Mouse (Mus musculus): ENCODE data around the gene Jtb. TPM values are rescaled to one million over a fixed set of nuclear protein-coding genes. Genes with fewer than 3 reads are reported as not detected.
A peak's percentile ranks its signal among the peaks of the same experiment; 100 is the strongest.

The Jtb gene
- polyA plus RNA-seq, 1 experiment = 60.7 TPM

- TF ChIP-seq POLR2A (IDR thresholded peaks at IDR 0.05; ENCODE audit: low read depth, low read length) (peak; percentile 95), CTCF (conservative IDR thresholded peaks at IDR 0.05; ENCODE audit: insufficient read depth, insufficient read length, low read depth, low read length) (no peak)
- H3K4me1 ChIP-seq (ENCODE audit: control insufficient read depth, insufficient read depth, low read length) = peaks cover 5% of the 10 kb centered on the region; the same call in 1 of the 2 replicates
- under 1% methylated on average over 42 of the region's 42 CpGs for WGBS
- H3K27me3 ChIP-seq (replicated peaks; ENCODE audit: control insufficient read depth, insufficient read depth, low read length) = no peaks in the 10 kb centered on the region
- H3K4me3 ChIP-seq (ENCODE audit: insufficient read depth, low read depth, low read length) = peak within 1 kb of the TSS; percentile 87
- peak; percentile 97 for DNase-seq
- no peaks in the 10 kb centered on the region; the same call in 1 of the 2 replicates for H3K36me3 ChIP-seq (ENCODE audit: control insufficient read depth, insufficient read depth, low read length)
- H3K27ac ChIP-seq (ENCODE audit: insufficient read depth, low read depth, low read length) = peak within 1 kb of the TSS; percentile 90
These were observed 18.0 kb upstream of the Jtb start, which contains the start of the genes Rps27 and Rab13 for GRCm38 (mm10) chr3:90213377-90213866. Gene Rps27, minus strand, starts transcription at chr3:90213651. Gene Rab13, plus strand, starts transcription at chr3:90213695.

GRCm38 (mm10) chr3:90213956-90214684 is 17.3 kb upstream of the Jtb start:
- Histone ChIP-seq H3K4me1 (ENCODE audit: control insufficient read depth, insufficient read depth, low read length) (peaks cover 5% of the 10 kb centered on the region; the same call in 1 of the 2 replicates), H3K4me3 (ENCODE audit: insufficient read depth, low read depth, low read length) (peak overlapping the region; percentile 87), H3K27ac (ENCODE audit: insufficient read depth, low read depth, low read length) (peak overlapping the region; percentile 50; the same call in 1 of the 2 replicates), H3K36me3 (ENCODE audit: control insufficient read depth, insufficient read depth, low read length) (no peaks in the 10 kb centered on the region; the same call in 1 of the 2 replicates), H3K27me3 (replicated peaks; ENCODE audit: control insufficient read depth, insufficient read depth, low read length) (no peaks in the 10 kb centered on the region)
- no peak for TF ChIP-seq CTCF (conservative IDR thresholded peaks at IDR 0.05; ENCODE audit: insufficient read depth, insufficient read length, low read depth, low read length)
- TF ChIP-seq POLR2A (IDR thresholded peaks at IDR 0.05; ENCODE audit: low read depth, low read length) = no peak
- DNase-seq = peak; percentile 42
- 12% methylated on average over 12 of the region's 12 CpGs for WGBS

GRCm38 (mm10) chr3:90215825-90216380 is 15.5 kb upstream of the Jtb start:
- Histone ChIP-seq H3K4me3 (ENCODE audit: insufficient read depth, low read depth, low read length) (no peak overlapping the region), H3K27ac (ENCODE audit: insufficient read depth, low read depth, low read length) (no peak overlapping the region), H3K36me3 (ENCODE audit: control insufficient read depth, insufficient read depth, low read length) (no peaks in the 10 kb centered on the region; the same call in 1 of the 2 replicates), H3K4me1 (ENCODE audit: control insufficient read depth, insufficient read depth, low read length) (peaks cover 7% of the 10 kb centered on the region; the same call in 1 of the 2 replicates), H3K27me3 (replicated peaks; ENCODE audit: control insufficient read depth, insufficient read depth, low read length) (no peaks in the 10 kb centered on the region)
- 37% methylated on average over 1 of the region's 1 CpGs for WGBS
- TF ChIP-seq CTCF (conservative IDR thresholded peaks at IDR 0.05; ENCODE audit: insufficient read depth, insufficient read length, low read depth, low read length) (0 out of 2 replicates have a peak, but pooled peaks have one; percentile 11), POLR2A (IDR thresholded peaks at IDR 0.05; ENCODE audit: low read depth, low read length) (no peak)
- peak; percentile 36 for DNase-seq

- H3K4me3 ChIP-seq (ENCODE audit: insufficient read depth, low read depth, low read length) = peak overlapping the region; percentile 96; the same call in 1 of the 2 replicates
- peak; percentile 68 for DNase-seq
- TF ChIP-seq POLR2A (IDR thresholded peaks at IDR 0.05; ENCODE audit: low read depth, low read length) (no peak), CTCF (conservative IDR thresholded peaks at IDR 0.05; ENCODE audit: insufficient read depth, insufficient read length, low read depth, low read length) (0 out of 2 replicates have a peak, but pooled peaks have one; percentile 18)
These were observed 11.3 kb upstream of the Jtb start for GRCm38 (mm10) chr3:90220088-90220487.

GRCm38 (mm10) chr3:90220531-90220951 is 10.9 kb upstream of the Jtb start:
- no peak for TF ChIP-seq CTCF (conservative IDR thresholded peaks at IDR 0.05; ENCODE audit: insufficient read depth, insufficient read length, low read depth, low read length)
- TF ChIP-seq POLR2A (IDR thresholded peaks at IDR 0.05; ENCODE audit: low read depth, low read length) = peak; percentile 40

More at GRCm38 (mm10) chr3:90220088-90220487, 11.3 kb upstream of the Jtb start:
- Histone ChIP-seq H3K27ac (ENCODE audit: insufficient read depth, low read depth, low read length) (peak overlapping the region; percentile 89), H3K27me3 (replicated peaks; ENCODE audit: control insufficient read depth, insufficient read depth, low read length) (no peaks in the 10 kb centered on the region), H3K36me3 (ENCODE audit: control insufficient read depth, insufficient read depth, low read length) (no peaks in the 10 kb centered on the region), H3K4me1 (ENCODE audit: control insufficient read depth, insufficient read depth, low read length) (0 out of 2 replicates have a peak, but pooled peaks cover 5% of the 10 kb centered on the region)
- 8% methylated on average over 6 of the region's 6 CpGs for WGBS

GRCm38 (mm10) chr3:90221123-90221522 is 10.3 kb upstream of the Jtb start:
- H3K27me3 ChIP-seq (replicated peaks; ENCODE audit: control insufficient read depth, insufficient read depth, low read length) = no peaks in the 10 kb centered on the region
- no peak overlapping the region for H3K27ac ChIP-seq (ENCODE audit: insufficient read depth, low read depth, low read length)
- H3K36me3 ChIP-seq (ENCODE audit: control insufficient read depth, insufficient read depth, low read length) = no peaks in the 10 kb centered on the region
- no peak for DNase-seq
- no peak for TF ChIP-seq POLR2A (IDR thresholded peaks at IDR 0.05; ENCODE audit: low read depth, low read length)
- no peak for TF ChIP-seq CTCF (conservative IDR thresholded peaks at IDR 0.05; ENCODE audit: insufficient read depth, insufficient read length, low read depth, low read length)
- H3K4me3 ChIP-seq (ENCODE audit: insufficient read depth, low read depth, low read length) = peak overlapping the region; percentile 96
- 27% methylated on average over 5 of the region's 5 CpGs for WGBS
- H3K4me1 ChIP-seq (ENCODE audit: control insufficient read depth, insufficient read depth, low read length) = 0 out of 2 replicates have a peak, but pooled peaks cover 5% of the 10 kb centered on the region

More at GRCm38 (mm10) chr3:90220531-90220951, 10.9 kb upstream of the Jtb start:
- DNase-seq = peak; percentile 90
- peak overlapping the region; percentile 89 for H3K27ac ChIP-seq (ENCODE audit: insufficient read depth, low read depth, low read length)
- 0 out of 2 replicates have a peak, but pooled peaks cover 5% of the 10 kb centered on the region for H3K4me1 ChIP-seq (ENCODE audit: control insufficient read depth, insufficient read depth, low read length)
- no peaks in the 10 kb centered on the region for H3K36me3 ChIP-seq (ENCODE audit: control insufficient read depth, insufficient read depth, low read length)
- no peaks in the 10 kb centered on the region for H3K27me3 ChIP-seq (replicated peaks; ENCODE audit: control insufficient read depth, insufficient read depth, low read length)
- under 1% methylated on average over 20 of the region's 20 CpGs for WGBS
- H3K4me3 ChIP-seq (ENCODE audit: insufficient read depth, low read depth, low read length) = peak overlapping the region; percentile 96
